Mouse (Mus musculus) testis, adult 2 months (tissue): ENCODE results near the gene Clec4g. TPM values are rescaled to one million over a fixed set of nuclear protein-coding genes. Genes with fewer than 3 reads are reported as not detected.

Experiments
- H3K27ac ChIP-seq: fragments of 200-500 bp; 2 replicates; pipeline ENCODE4 v1.5.1; 2012; ENCODE audit warnings: low read depth, low read length; ENCODE audit not compliant: control insufficient read depth, insufficient read depth
- H3K27me3 ChIP-seq: fragments of 200-500 bp; 2 replicates; pipeline ENCODE4 v1.6.1; 2012; ENCODE audit warnings: mild to moderate bottlenecking, low read length, moderate library complexity; ENCODE audit not compliant: control insufficient read depth, insufficient read depth
- H3K36me3 ChIP-seq: fragments of 200-500 bp; 2 replicates; pipeline ENCODE4 v1.6.1; 2012; ENCODE audit warnings: mild to moderate bottlenecking, low read length; ENCODE audit not compliant: control insufficient read depth, insufficient read depth
- H3K4me1 ChIP-seq: fragments of 200-500 bp; 2 replicates; pipeline ENCODE4 v1.6.1; 2012; ENCODE audit warnings: low read length; ENCODE audit not compliant: control insufficient read depth, insufficient read depth
- H3K4me3 ChIP-seq: fragments of 200-500 bp; 2 replicates; pipeline ENCODE4 v1.5.1; 2012; ENCODE audit warnings: low read depth, mild to moderate bottlenecking, low read length, moderate library complexity, mixed read lengths; ENCODE audit not compliant: control insufficient read depth
- CTCF ChIP-seq: fragments of 200-500 bp; IDR thresholded peaks from 2 replicates; pipeline ENCODE4 v1.5.1; 2012; ENCODE audit warnings: low read depth, mild to moderate bottlenecking, inconsistent platforms, low read length, moderate library complexity; ENCODE audit not compliant: control insufficient read depth, insufficient read depth, insufficient replicate concordance
- POLR2A ChIP-seq: fragments of 200-500 bp; IDR thresholded peaks from 2 replicates; pipeline ENCODE4 v1.6.1; 2012; ENCODE audit warnings: low read depth, mild to moderate bottlenecking, inconsistent platforms, low read length, moderate library complexity; ENCODE audit not compliant: control insufficient read depth
- polyA plus RNA-seq: library from polyadenylated mRNA; depleted of rRNA; stranded (reverse); fragments of >200 nt; gene quantifications from 2 replicates; pipeline ENCODE4 v1.2.3, GENCODE M21; 2012; rRNA removed

The Clec4g gene
- polyA plus RNA-seq, 1 experiment, result 42.1 TPM

DNA sequence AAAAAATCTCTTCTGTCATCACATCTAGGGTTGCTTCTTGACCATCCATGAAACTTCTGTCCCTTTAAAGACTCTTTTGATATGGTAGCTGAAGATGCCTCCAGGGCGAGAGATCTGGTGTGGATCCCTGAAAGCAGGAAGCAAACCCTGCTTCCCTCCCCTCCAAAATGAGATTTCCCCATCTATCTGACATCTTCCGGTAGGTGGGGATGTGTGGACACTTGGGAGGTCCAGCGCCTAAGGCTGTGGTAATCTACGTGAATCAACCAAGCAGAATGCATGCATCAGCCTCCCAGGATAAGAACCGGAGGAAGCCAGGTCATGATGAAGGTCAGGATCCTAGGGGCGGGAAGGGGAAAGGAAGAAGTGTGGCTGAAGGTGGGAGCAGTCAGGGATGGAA, 54.9 kb downstream of the Clec4g start, which contains the start of gene Mcemp1:
Mcemp1 (plus strand) TSS at position 248 of the 400 bp plus-strand sequence.
- Histone ChIP-seq H3K27ac (no peak within 1 kb of the TSS), H3K4me1 (no peaks in the 10 kb centered on the region), H3K4me3 (no peak within 1 kb of the TSS), H3K36me3 (no peaks in the 10 kb centered on the region), H3K27me3 (no peaks in the 10 kb centered on the region)
- no peak for TF ChIP-seq CTCF

- no peak for TF ChIP-seq CTCF
- TF ChIP-seq POLR2A, result no peak
- no peak overlapping the region for H3K4me3 ChIP-seq
Observed at GRCm38 (mm10) chr8:3664405-3664804, 56.0 kb downstream of the Clec4g start.

DNA sequence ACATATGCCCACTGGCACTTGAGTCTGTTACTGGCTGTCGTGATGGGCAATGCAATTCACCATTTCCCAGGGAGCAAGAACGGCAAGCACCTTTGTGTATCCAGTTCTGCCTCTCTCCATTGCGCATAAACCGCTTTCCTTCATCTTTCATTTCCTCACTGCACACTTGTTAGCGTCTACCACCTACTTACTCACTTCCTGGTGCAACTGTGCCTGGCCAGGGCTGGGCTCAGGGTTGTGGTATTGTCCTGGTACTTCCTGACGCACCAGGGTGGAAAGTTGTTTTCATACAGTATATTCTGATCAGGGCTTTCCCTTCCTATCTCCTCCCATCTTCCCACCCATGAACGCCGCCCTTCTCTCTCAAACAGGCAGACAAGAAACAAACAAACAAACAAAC, 59.6 kb downstream of the Clec4g start:
- no peak for TF ChIP-seq POLR2A
- no peak for TF ChIP-seq CTCF
- Histone ChIP-seq H3K36me3 (no peaks in the 10 kb centered on the region), H3K27ac (no peak overlapping the region), H3K4me3 (no peak overlapping the region), H3K4me1 (peaks cover 8% of the 10 kb centered on the region), H3K27me3 (no peaks in the 10 kb centered on the region)

More at GRCm38 (mm10) chr8:3664405-3664804, 56.0 kb downstream of the Clec4g start:
- Histone ChIP-seq H3K27me3 (no peaks in the 10 kb centered on the region), H3K4me1 (no peaks in the 10 kb centered on the region), H3K27ac (no peak overlapping the region), H3K36me3 (no peaks in the 10 kb centered on the region)

Other genes starting within 250 kb of the Clec4g start
- 72.2 and 114 TPM in 2 replicates for gene Tex45, start 249.8 kb downstream of the Clec4g start, polyA plus RNA-seq
- 3.8 and 3.9 TPM in 2 replicates for gene Zfp358, start 227.5 kb downstream of the Clec4g start, polyA plus RNA-seq
- gene Mcoln1, start 220.2 kb downstream of the Clec4g start, polyA plus RNA-seq, result 39.7 and 46.5 TPM in 2 replicates
- gene Pnpla6, start 205.3 kb downstream of the Clec4g start, polyA plus RNA-seq, result 12.4 and 17.8 TPM in 2 replicates
- 0.14 TPM in 1 of 2 replicates, not detected in the other for gene C330021F23Rik, start 152.7 kb downstream of the Clec4g start, polyA plus RNA-seq
- gene Camsap3, start 133.4 kb downstream of the Clec4g start, polyA plus RNA-seq, result 28.7 and 34.4 TPM in 2 replicates
- 58.6 and 65.9 TPM in 2 replicates for gene Xab2, start 99.3 kb downstream of the Clec4g start, polyA plus RNA-seq
- gene Pet100, start 99.1 kb downstream of the Clec4g start, polyA plus RNA-seq, result 23.6 and 31.5 TPM in 2 replicates
- gene Pcp2, start 95.1 kb downstream of the Clec4g start, polyA plus RNA-seq, result not detected in 2 replicates
- gene Stxbp2, start 89.7 kb downstream of the Clec4g start, polyA plus RNA-seq, result 81.4 and 134 TPM in 2 replicates
- 3.7 and 6.3 TPM in 2 replicates for gene Retn, start 64.9 kb downstream of the Clec4g start, polyA plus RNA-seq
- gene Mcemp1, start 54.9 kb downstream of the Clec4g start, polyA plus RNA-seq, result 0.06 and 0.44 TPM in 2 replicates
- gene Fcor, start 48.3 kb downstream of the Clec4g start, polyA plus RNA-seq, result 0.45 and 0.59 TPM in 2 replicates
- 13.6 TPM in 2 replicates for gene Trappc5, start 44.4 kb downstream of the Clec4g start, polyA plus RNA-seq
- gene Fcer2a, start 26.5 kb downstream of the Clec4g start, polyA plus RNA-seq, result 0.12 and 0.23 TPM in 2 replicates
- gene Cd209a, start 28.3 kb upstream of the Clec4g start, polyA plus RNA-seq, result 0.08 TPM in 1 of 2 replicates, not detected in the other
- gene Cd209e, start 133.7 kb upstream of the Clec4g start, polyA plus RNA-seq, result not detected in 2 replicates
- gene Cd209d, start 157.9 kb upstream of the Clec4g start, polyA plus RNA-seq, result 0.12 TPM in 1 of 2 replicates, not detected in the other
- gene Cd209b, start 206.2 kb upstream of the Clec4g start, polyA plus RNA-seq, result 0.11 TPM in 1 of 2 replicates, not detected in the other
- 1.7 and 1.9 TPM in 2 replicates for gene Cd209c, start 234.1 kb upstream of the Clec4g start, polyA plus RNA-seq